Mouse (Mus musculus) thymus, postnatal 4 days (tissue): ENCODE data around the gene Dennd1b.

ENCODE experiments used
- DNase-seq: peaks from one replicate; pipeline ENCODE4 v3.0.0; 2021

The Dennd1b gene

GRCm38 (mm10) chr1:139025882-139026645 lies 62.8 kb downstream of the Dennd1b start:
- DNase-seq = no peak

GRCm38 (mm10) chr1:139029521-139029920 lies 66.3 kb downstream of the Dennd1b start:
- DNase-seq = no peak

GRCm38 (mm10) chr1:139032411-139032810 lies 69.2 kb downstream of the Dennd1b start:
- DNase-seq = no peak

GRCm38 (mm10) chr1:139035141-139035540 lies 71.9 kb downstream of the Dennd1b start:
- no peak for DNase-seq

- no peak for DNase-seq
Observed at GRCm38 (mm10) chr1:139036302-139036701, 73.1 kb downstream of the Dennd1b start.

- no peak for DNase-seq
Observed at GRCm38 (mm10) chr1:139036768-139037507, 73.7 kb downstream of the Dennd1b start.

GRCm38 (mm10) chr1:139038074-139038473 lies 74.8 kb downstream of the Dennd1b start:
- DNase-seq = no peak

- no peak for DNase-seq
Observed at GRCm38 (mm10) chr1:139038620-139039019, 75.4 kb downstream of the Dennd1b start.

- no peak for DNase-seq
Observed at GRCm38 (mm10) chr1:139039529-139040230, 76.4 kb downstream of the Dennd1b start.

- DNase-seq = no peak
Observed at GRCm38 (mm10) chr1:139049075-139049474, 85.8 kb downstream of the Dennd1b start.

- no peak for DNase-seq
Observed at GRCm38 (mm10) chr1:139049881-139050472, 86.7 kb downstream of the Dennd1b start.

- no peak for DNase-seq
Observed at GRCm38 (mm10) chr1:139053003-139053402, 89.8 kb downstream of the Dennd1b start.

GRCm38 (mm10) chr1:139060301-139060700 lies 97.1 kb downstream of the Dennd1b start:
- no peak for DNase-seq

GRCm38 (mm10) chr1:139064711-139065110 lies 101.5 kb downstream of the Dennd1b start:
- DNase-seq = no peak

GRCm38 (mm10) chr1:139067210-139067609 lies 104.0 kb downstream of the Dennd1b start:
- no peak for DNase-seq

GRCm38 (mm10) chr1:139071015-139071414 lies 107.8 kb downstream of the Dennd1b start:
- no peak for DNase-seq

- DNase-seq = no peak
Observed at GRCm38 (mm10) chr1:139075671-139076070, 112.4 kb downstream of the Dennd1b start.

- no peak for DNase-seq
Observed at GRCm38 (mm10) chr1:139077989-139078388, 114.8 kb downstream of the Dennd1b start.

GRCm38 (mm10) chr1:139079000-139079399 lies 115.8 kb downstream of the Dennd1b start:
- no peak for DNase-seq

GRCm38 (mm10) chr1:139079523-139079922 lies 116.3 kb downstream of the Dennd1b start:
- no peak for DNase-seq

GRCm38 (mm10) chr1:139080517-139081386 lies 117.5 kb downstream of the Dennd1b start:
- DNase-seq = no peak

- no peak for DNase-seq
Observed at GRCm38 (mm10) chr1:139083382-139083781, 120.1 kb downstream of the Dennd1b start.
